Mouse (Mus musculus): ENCODE measurements around the gene Gm10570.

- TF ChIP-seq POLR2A (IDR thresholded peaks at IDR 0.05; ENCODE audit: insufficient read depth, low read depth, low read length): no peak
- TF ChIP-seq CTCF (IDR thresholded peaks at IDR 0.05): no peak
Measured at GRCm38 (mm10) chr4:130273698-130274345, 34.7 kb downstream of the Gm10570 start.

Measured in heart, adult 2 months (tissue).